Mouse (Mus musculus) cortical plate, adult 2 months (tissue): ENCODE measurements at regions not wholly inside any gene's neighbourhood (a gene's known extent, or its start where the extent isn't known, plus 50 kb on each side); places are given as distances from the start of the nearest gene placed in this dataset.

ENCODE experiments used
- H3K27ac ChIP-seq: fragments of 200-500 bp; 2 replicates; pipeline ENCODE4 v1.5.1; 2012; ENCODE audit warnings: low read length, control low read depth, inconsistent platforms; ENCODE audit not compliant: insufficient read depth
- H3K4me1 ChIP-seq: fragments of 200-500 bp; 2 replicates; pipeline ENCODE4 v1.6.1; 2011; ENCODE audit warnings: low read length; ENCODE audit not compliant: control insufficient read depth, insufficient read depth
- H3K4me3 ChIP-seq: fragments of 200-500 bp; 2 replicates; pipeline ENCODE4 v1.5.1; 2011; ENCODE audit warnings: mild to moderate bottlenecking, low read length, control low read depth; ENCODE audit not compliant: insufficient read depth
- CTCF ChIP-seq: fragments of 200-500 bp; IDR thresholded peaks from 2 replicates; pipeline ENCODE4 v1.5.1; 2011; ENCODE audit warnings: mild to moderate bottlenecking, control low read depth, low read length; ENCODE audit not compliant: insufficient read depth; ENCODE audit errors: extremely low read depth
- POLR2A ChIP-seq: fragments of 200-500 bp; IDR thresholded peaks from 2 replicates; pipeline ENCODE4 v1.6.1; 2011; ENCODE audit warnings: mild to moderate bottlenecking, low read length, control low read depth; ENCODE audit not compliant: insufficient read depth; ENCODE audit errors: extremely low read depth

- Histone ChIP-seq H3K27ac (no peak overlapping the region), H3K4me3 (no peak overlapping the region), H3K4me1 (peaks cover 2% of the 10 kb centered on the region; the same call in 1 of the 2 replicates)
- TF ChIP-seq POLR2A (no peak), CTCF (no peak)
Measured at GRCm38 (mm10) chr9:46482034-46482858, 162.5 kb upstream of the 4931429L15Rik start.

DNA sequence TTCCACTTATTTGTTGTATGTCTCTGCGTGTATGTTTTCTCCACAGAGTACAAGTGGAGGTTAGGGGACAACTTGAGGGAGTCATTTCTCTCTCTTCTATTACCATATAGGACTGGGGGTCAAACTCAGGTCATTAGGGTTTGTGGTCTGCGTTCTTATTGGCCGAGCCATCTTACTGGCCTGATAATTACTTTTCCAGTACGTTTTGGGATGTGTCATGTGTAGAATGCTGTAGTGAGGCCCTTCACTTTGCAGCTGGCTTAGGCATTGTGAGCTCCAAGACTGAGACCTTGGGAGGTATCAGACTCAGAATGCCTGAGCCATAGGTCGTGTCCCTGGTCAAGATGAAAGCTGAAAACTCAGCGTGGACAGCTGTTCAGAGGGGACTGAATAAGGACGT lies 161.7 kb upstream of the 4931429L15Rik start:
- no peak overlapping the region for H3K27ac ChIP-seq
- no peak for TF ChIP-seq POLR2A
- TF ChIP-seq CTCF, result no peak
- H3K4me1 ChIP-seq, result peaks cover 2% of the 10 kb centered on the region; the same call in 1 of the 2 replicates
- no peak overlapping the region for H3K4me3 ChIP-seq

DNA sequence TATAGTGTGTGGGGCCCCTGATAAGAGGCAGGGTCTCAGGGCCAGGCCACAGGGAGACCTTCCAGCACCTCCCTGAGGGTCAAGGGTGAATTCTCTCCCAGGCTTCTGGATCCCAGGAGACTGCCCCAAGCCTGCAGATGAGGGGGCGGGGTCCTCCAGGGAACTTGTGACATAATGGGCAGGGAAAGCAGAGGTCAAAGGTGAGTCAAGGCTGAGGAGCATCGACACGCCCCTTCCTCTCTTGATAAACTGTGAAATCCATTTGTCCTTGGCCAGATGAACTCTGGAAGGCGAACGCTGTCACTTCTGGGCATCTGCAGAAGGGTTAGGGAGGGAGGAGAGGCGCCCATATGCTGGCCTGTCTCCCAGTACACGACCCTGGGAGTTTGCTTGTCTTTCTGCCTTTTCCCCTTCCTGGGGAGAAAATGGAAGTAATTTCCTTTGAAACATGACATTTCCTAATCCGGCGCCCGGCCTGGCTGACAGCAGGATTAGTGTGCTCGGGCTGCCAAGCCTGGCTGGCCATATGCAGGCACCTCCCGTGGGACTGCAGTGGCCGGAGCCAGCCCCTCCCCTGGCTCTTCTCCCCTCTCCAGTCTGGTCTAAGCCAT lies 160.4 kb upstream of the 4931429L15Rik start:
- H3K27ac ChIP-seq, result no peak overlapping the region
- TF ChIP-seq CTCF, result no peak
- TF ChIP-seq POLR2A, result no peak

GRCm38 (mm10) chr9:46478611-46479010 lies 158.8 kb upstream of the 4931429L15Rik start:
- Histone ChIP-seq H3K4me1 (peaks cover 2% of the 10 kb centered on the region; the same call in 1 of the 2 replicates), H3K4me3 (no peak overlapping the region), H3K27ac (no peak overlapping the region)
- TF ChIP-seq POLR2A (no peak), CTCF (no peak)

More for the DNA sequence above, 160.4 kb upstream of the 4931429L15Rik start:
- peaks cover 2% of the 10 kb centered on the region; the same call in 1 of the 2 replicates for H3K4me1 ChIP-seq
- H3K4me3 ChIP-seq, result no peak overlapping the region

GRCm38 (mm10) chr9:46476516-46476915 lies 156.7 kb upstream of the 4931429L15Rik start:
- TF ChIP-seq CTCF, result no peak
- no peak for TF ChIP-seq POLR2A
- Histone ChIP-seq H3K4me1 (no peaks in the 10 kb centered on the region), H3K27ac (no peak overlapping the region), H3K4me3 (no peak overlapping the region)

- Histone ChIP-seq H3K4me3 (no peak overlapping the region), H3K4me1 (no peaks in the 10 kb centered on the region), H3K27ac (no peak overlapping the region)
- TF ChIP-seq POLR2A, result no peak
- TF ChIP-seq CTCF, result no peak
Measured at GRCm38 (mm10) chr9:46473681-46474080, 153.9 kb upstream of the 4931429L15Rik start.

GRCm38 (mm10) chr9:46469521-46469920 lies 149.7 kb upstream of the 4931429L15Rik start:
- Histone ChIP-seq H3K4me1 (no peaks in the 10 kb centered on the region), H3K27ac (no peak overlapping the region), H3K4me3 (no peak overlapping the region)
- TF ChIP-seq POLR2A, result no peak
- TF ChIP-seq CTCF, result no peak

DNA sequence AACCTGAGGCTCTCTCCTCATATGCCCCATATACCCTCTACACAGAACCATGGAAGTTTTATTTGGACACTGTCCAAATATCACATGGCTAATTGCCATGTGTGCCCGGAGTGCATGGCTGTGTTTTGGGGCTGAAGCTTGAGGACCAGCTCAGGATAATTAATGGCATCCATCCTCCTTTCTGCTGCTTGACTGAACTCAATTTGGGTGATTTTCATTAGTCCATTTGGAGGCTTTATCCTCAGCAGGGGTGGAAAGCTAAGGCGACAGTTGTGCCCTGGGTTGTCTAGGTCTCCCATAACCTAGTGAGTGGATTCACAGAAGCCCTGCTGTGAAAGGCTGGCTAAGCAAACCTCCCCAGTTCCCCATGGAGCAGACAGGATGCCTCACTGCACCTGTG lies 148.5 kb upstream of the 4931429L15Rik start:
- TF ChIP-seq POLR2A (no peak), CTCF (no peak)
- Histone ChIP-seq H3K27ac (no peak overlapping the region), H3K4me1 (no peaks in the 10 kb centered on the region), H3K4me3 (no peak overlapping the region)

- no peak overlapping the region for H3K4me3 ChIP-seq
- TF ChIP-seq CTCF, result no peak
- TF ChIP-seq POLR2A, result no peak
- no peak overlapping the region for H3K27ac ChIP-seq
- no peaks in the 10 kb centered on the region for H3K4me1 ChIP-seq
Measured at GRCm38 (mm10) chr9:46467671-46468070, 147.9 kb upstream of the 4931429L15Rik start.

DNA sequence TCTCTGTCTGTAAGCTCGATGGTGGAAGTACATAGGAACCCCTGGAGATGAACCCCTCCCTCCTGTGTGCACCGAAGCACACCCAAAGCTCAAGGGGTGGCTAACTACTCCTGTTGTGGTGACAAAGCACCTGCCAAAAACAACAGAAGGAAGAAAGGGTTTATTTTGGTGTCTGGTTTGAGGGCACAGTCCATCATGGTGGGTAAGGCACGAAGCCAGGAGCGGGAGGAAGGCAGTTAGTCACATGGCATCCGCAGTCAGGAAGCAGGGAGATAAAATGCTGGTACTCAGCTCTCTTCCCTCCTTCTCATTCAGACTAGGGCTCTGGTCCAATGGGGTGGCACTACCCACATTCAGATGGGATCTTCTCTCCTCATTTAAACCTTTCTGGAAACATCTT lies 142.9 kb upstream of the 4931429L15Rik start:
- H3K4me3 ChIP-seq, result no peak overlapping the region
- no peaks in the 10 kb centered on the region for H3K4me1 ChIP-seq
- H3K27ac ChIP-seq, result no peak overlapping the region
- TF ChIP-seq POLR2A, result no peak
- no peak for TF ChIP-seq CTCF
